Mouse (Mus musculus) kidney, postnatal 0 days (tissue): ENCODE data around the gene Gm20388. TPM values are rescaled to one million over a fixed set of nuclear protein-coding genes. Genes with fewer than 3 reads are reported as not detected.
A peak's percentile ranks its signal among the peaks of the same experiment; 100 is the strongest.

Experiments
- ATAC-seq: fragments of 200-750 bp; cut with Nextera tagmentation; replicated peaks from 2 replicates; pipeline ENCODE4 v1.8.0; 2017; ENCODE audit warnings: low read depth, moderate number of reproducible peaks, moderate TSS enrichment, moderate library complexity; ENCODE audit not compliant: low FRiP score
- DNase-seq: peaks from one replicate; pipeline ENCODE4 v3.0.0-alpha.2; 2016; ENCODE audit warnings: low spot score
- H3K27ac ChIP-seq: fragments of 300-500 bp; sonication (generic); 2 replicates; pipeline ENCODE4 v1.5.1; 2014; ENCODE audit warnings: mild to moderate bottlenecking
- H3K27me3 ChIP-seq: fragments of 300-500 bp; sonication (generic); 2 replicates; pipeline ENCODE4 v1.6.1; 2014; ENCODE audit warnings: low read length, mixed read lengths; ENCODE audit not compliant: insufficient read depth
- H3K36me3 ChIP-seq: fragments of 300-500 bp; sonication (generic); 2 replicates; pipeline ENCODE4 v1.6.1; 2014; ENCODE audit warnings: low read length, mixed read lengths; ENCODE audit not compliant: insufficient read depth
- H3K4me1 ChIP-seq: fragments of 300-500 bp; sonication (generic); replicated peaks from 2 replicates; pipeline ENCODE4 v1.6.1; 2014; ENCODE audit warnings: antibody characterized with exemption, low read length, mixed read lengths; ENCODE audit not compliant: insufficient read depth
- H3K4me2 ChIP-seq: fragments of 300-500 bp; sonication (generic); 2 replicates; pipeline ENCODE4 v1.6.1; 2014; ENCODE audit warnings: mild to moderate bottlenecking, low read length, moderate library complexity, mixed read lengths
- H3K4me3 ChIP-seq: fragments of 300-500 bp; sonication (generic); replicated peaks from 2 replicates; pipeline ENCODE4 v1.5.1; 2014; ENCODE audit warnings: low read depth, low read length
- H3K9ac ChIP-seq: fragments of 300-500 bp; sonication (generic); 2 replicates; pipeline ENCODE4 v1.6.1; 2014; ENCODE audit warnings: low read depth, low read length
- H3K9me3 ChIP-seq: fragments of 300-500 bp; sonication (generic); replicated peaks from 2 replicates; pipeline ENCODE4 v1.6.1; 2016; ENCODE audit warnings: low read length, inconsistent platforms, mixed read lengths
- CTCF ChIP-seq: IDR thresholded peaks from 2 replicates; pipeline ENCODE4 v1.5.1; 2016; ENCODE audit warnings: antibody characterized with exemption, low read depth, mild to moderate bottlenecking, moderate library complexity
- WGBS: fragments of 180-500 bp; shearing (Covaris S2); extraction: QIAGEN DNeasy Blood & Tissue Kit; methylation state at CpG from one replicate; pipeline ENCODE4 v1.1.7; 2014; 5-methylcytosine and 5-hydroxymethylcytosine counted together
- polyA plus RNA-seq: library from polyadenylated mRNA; unstranded; fragments of >200 nt; fragmentation: Nextera tagmentation; extraction: Ambion mirVana; gene quantifications from 2 replicates; pipeline ENCODE4 v1.2.1, GENCODE M21; 2015

Gene Gm20388
- polyA plus RNA-seq, 1 experiment from 2014 or later, result not detected

DNA sequence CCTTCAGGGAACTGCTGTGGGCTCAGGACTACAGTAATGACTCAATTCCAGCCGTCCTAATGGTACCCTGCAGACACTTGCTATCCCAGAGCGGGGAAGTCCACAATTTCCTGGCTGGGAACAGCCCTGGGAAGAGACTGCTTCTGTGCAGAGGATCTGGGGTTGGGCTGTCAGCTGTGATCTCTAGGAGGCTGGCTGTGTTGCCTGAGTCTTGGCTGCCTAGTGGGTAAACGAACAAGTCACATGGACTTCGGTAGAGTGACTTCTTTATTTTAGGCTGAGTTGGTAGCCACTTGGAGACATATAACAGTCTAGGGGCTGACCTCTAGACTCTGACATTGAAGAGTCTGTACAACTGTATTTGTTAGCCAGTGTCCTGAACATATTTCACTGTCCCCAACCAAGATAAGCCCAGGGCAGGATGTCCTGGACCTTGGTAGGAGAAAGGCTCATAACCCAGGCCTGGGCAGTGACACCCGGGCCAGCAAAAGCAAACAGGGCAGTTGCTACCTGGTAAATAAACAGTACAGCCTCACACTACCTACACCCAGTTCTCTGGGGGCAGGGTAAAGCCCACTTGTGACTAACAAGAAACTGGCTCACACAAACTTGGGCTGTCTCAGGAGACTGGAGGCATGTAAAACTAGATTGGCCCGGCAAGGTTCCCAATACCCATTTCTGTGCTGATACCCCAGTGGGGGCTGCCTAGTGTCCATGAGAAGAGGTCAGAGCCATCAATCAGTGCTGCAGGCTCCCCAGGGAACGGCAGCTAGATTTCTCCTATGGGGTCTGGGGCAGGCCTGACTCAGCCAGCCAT is 3331.7 kb downstream of the Gm20388 start:
- H3K4me2 ChIP-seq, result no peak overlapping the region
- peaks cover 30% of the 10 kb centered on the region for H3K36me3 ChIP-seq
- no peaks in the 10 kb centered on the region for H3K4me1 ChIP-seq
- no peaks in the 10 kb centered on the region for H3K9me3 ChIP-seq
- H3K27me3 ChIP-seq, result no peaks in the 10 kb centered on the region
- 75% methylated on average over 7 of the region's 7 CpGs for WGBS
- ATAC-seq, result no peak
- no peak overlapping the region for H3K4me3 ChIP-seq
- no peak overlapping the region for H3K27ac ChIP-seq
- no peak overlapping the region for H3K9ac ChIP-seq
- TF ChIP-seq CTCF, result no peak
- no peak for DNase-seq

DNA sequence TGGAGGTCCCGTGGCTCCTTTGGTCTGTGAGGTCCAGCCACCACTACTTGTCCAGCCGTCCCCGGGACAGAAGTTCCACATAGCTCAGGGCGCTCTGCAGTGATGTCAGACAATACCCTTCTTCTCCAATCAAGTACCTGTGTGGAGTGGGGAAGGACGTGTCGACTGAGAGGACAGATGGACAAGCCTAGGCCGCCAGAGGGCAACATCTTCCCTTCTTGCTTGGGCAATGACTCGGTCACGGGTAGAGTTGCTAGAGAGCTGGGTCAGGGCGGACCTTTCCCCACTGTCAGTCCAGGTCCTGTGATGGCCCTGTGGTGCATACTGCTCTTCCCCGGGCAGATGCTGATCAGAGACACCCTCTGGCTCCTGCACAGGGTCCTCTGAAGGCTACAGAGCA is 3332.4 kb downstream of the Gm20388 start:
- H3K4me3 ChIP-seq, result no peak overlapping the region
- TF ChIP-seq CTCF, result peak; percentile 38; the same call in 1 of the 2 replicates
- DNase-seq (no peak), ATAC-seq (no peak)
- no peaks in the 10 kb centered on the region for H3K27me3 ChIP-seq
- no peak overlapping the region for H3K27ac ChIP-seq
- no peaks in the 10 kb centered on the region for H3K4me1 ChIP-seq
- WGBS, result 73% methylated on average over 11 of the region's 11 CpGs
- no peak overlapping the region for H3K9ac ChIP-seq
- no peak overlapping the region for H3K4me2 ChIP-seq
- no peaks in the 10 kb centered on the region for H3K9me3 ChIP-seq
- peaks cover 37% of the 10 kb centered on the region for H3K36me3 ChIP-seq

DNA sequence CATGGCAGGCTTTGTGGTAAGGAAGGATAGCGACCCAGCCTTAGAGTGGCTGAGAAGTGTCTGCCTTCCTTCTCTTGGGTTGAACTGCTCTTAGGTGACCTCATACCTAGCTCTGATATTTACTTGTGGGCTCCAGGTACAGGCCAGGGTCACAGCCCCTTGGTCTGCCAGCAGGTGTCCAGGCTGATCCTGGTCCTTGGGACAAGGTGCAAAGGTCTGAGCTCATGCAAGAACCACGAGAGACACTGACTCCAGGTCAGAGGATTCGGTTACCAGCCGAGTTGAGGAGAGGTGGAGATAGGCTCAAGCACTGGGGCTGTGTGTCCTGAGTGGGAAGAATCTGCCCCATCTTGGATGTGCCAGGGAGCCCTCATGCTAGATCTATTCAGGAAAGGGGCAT is 3333.7 kb downstream of the Gm20388 start:
- peaks cover 47% of the 10 kb centered on the region for H3K36me3 ChIP-seq
- 88% methylated on average over 4 of the region's 4 CpGs for WGBS
- DNase-seq, result no peak
- no peak overlapping the region for H3K9ac ChIP-seq
- H3K4me1 ChIP-seq, result no peaks in the 10 kb centered on the region
- no peak for TF ChIP-seq CTCF
- H3K4me3 ChIP-seq, result no peak overlapping the region
- ATAC-seq, result 0 out of 2 replicates have a peak, but pooled peaks have one; percentile 41
- H3K9me3 ChIP-seq, result no peaks in the 10 kb centered on the region
- no peaks in the 10 kb centered on the region for H3K27me3 ChIP-seq
- H3K4me2 ChIP-seq, result no peak overlapping the region
- no peak overlapping the region for H3K27ac ChIP-seq

DNA sequence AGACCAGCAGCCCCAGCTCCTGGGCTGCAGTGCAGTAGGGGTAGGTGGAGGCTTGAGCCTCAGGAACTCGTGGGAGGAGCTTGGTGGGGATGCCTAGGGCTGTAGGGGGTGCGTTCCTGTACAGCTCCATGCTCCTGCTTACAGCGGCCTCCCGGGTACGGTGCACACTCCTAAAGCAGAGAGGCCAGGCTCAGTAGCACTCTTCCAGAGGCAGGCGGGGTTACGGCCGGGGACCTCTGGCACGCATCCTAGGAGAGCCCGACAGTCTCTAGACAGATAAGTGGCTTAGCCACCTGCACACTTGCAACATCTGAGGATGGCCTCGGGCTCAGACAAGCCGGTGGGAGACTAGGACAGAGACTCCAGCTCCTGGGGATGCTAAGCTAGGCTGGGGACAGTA is 3334.9 kb downstream of the Gm20388 start:
- H3K4me2 ChIP-seq, result no peak overlapping the region
- H3K27ac ChIP-seq, result no peak overlapping the region
- WGBS, result 86% methylated on average over 12 of the region's 12 CpGs
- no peaks in the 10 kb centered on the region for H3K9me3 ChIP-seq
- peaks cover 56% of the 10 kb centered on the region for H3K36me3 ChIP-seq
- H3K4me3 ChIP-seq, result no peak overlapping the region
- ATAC-seq (no peak), DNase-seq (no peak)
- no peak for TF ChIP-seq CTCF
- H3K9ac ChIP-seq, result no peak overlapping the region
- no peaks in the 10 kb centered on the region for H3K27me3 ChIP-seq
- no peaks in the 10 kb centered on the region for H3K4me1 ChIP-seq

DNA sequence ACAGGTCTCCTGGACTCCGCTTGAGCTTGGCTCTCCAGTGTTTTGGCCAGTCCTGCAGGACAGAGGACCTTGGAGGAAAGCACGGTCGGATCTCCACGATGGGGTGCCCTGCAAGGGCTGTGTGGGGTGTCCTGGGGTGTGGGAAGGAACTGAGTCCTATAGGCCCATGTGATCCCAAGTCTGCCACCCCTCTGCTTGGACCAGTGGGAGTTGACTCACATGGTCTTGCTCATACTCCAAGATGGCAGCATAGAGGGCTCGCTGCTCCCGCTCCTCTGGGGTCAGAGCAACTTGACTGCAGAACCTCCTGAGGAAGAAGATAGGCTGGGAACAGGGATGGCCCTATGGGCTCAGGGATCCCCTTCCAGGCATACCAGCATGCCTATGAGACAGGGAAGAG is 3337.1 kb downstream of the Gm20388 start:
- H3K4me1 ChIP-seq, result peaks cover 3% of the 10 kb centered on the region; the same call in 1 of the 2 replicates
- WGBS, result 91% methylated on average over 6 of the region's 6 CpGs
- TF ChIP-seq CTCF, result no peak
- H3K27me3 ChIP-seq, result no peaks in the 10 kb centered on the region
- H3K36me3 ChIP-seq, result peaks cover 62% of the 10 kb centered on the region
- H3K27ac ChIP-seq, result no peak overlapping the region
- no peak overlapping the region for H3K9ac ChIP-seq
- no peak overlapping the region for H3K4me3 ChIP-seq
- ATAC-seq, result no peak
- DNase-seq, result no peak
- no peaks in the 10 kb centered on the region for H3K9me3 ChIP-seq
- H3K4me2 ChIP-seq, result no peak overlapping the region

DNA sequence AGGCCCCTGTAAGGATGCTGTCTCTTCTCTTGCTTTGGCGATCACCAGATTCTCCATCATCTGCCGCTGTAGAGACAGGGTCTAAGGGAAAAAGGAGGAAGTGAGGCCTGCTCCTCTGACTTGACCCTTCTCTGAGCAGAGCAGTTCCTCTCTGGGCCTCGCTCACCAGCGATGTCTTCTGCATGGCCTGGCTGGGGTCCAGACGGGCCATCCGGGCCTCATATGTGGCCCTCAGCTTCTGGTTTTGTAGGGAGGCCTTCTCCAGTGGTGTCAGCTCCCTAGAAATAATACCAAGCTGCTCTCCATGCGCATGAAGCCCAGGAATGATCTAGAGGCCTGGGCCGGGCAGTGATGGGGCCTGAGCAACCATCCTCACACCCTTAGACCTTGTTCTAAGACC is 3338.0 kb downstream of the Gm20388 start:
- Histone ChIP-seq H3K27me3 (no peaks in the 10 kb centered on the region), H3K4me3 (no peak overlapping the region), H3K4me1 (peaks cover 7% of the 10 kb centered on the region; the same call in 1 of the 2 replicates), H3K27ac (no peak overlapping the region), H3K36me3 (peaks cover 57% of the 10 kb centered on the region), H3K9me3 (no peaks in the 10 kb centered on the region), H3K4me2 (no peak overlapping the region), H3K9ac (no peak overlapping the region)
- no peak for TF ChIP-seq CTCF
- DNase-seq, result no peak
- no peak for ATAC-seq
- WGBS, result 91% methylated on average over 8 of the region's 8 CpGs
